Mouse (Mus musculus): Measurements from ENCODE around the gene Isg20. TPM values are rescaled to one million over a fixed set of nuclear protein-coding genes. Genes with fewer than 3 reads are reported as not detected.

Gene Isg20
- total and polyA plus RNA-seq, 3 experiments = 6.9 to 44.2 (median 19.9) TPM

DNA sequence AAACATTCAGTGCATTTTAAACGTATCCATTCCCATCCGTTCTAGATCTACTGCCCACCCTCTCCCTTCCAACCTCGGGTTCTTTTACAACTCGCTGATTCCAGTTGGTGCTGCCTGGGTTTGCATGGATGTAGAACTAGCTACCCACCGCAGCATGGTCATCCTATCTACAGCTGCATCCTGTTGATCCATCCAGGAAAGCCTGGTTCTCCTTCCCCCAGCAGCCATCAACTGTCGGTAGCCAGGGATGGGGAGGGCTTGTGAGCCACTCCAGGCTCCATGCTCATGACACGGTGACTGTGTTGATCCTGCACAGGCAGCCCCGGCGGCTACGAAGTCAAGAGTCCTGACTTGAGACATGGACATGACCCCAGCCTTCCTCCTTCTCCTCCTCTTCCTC, 19.3 kb upstream of the Isg20 start:
- Histone ChIP-seq H3K9ac (ENCODE audit: insufficient read depth, low read depth) (no peak overlapping the region), H3K36me3 (replicated peaks in 1 of 2; ENCODE audit: control insufficient read depth in 1 of 2, insufficient read depth in 1 of 2, low read length in 1 of 2) (peaks cover 6 to 16% of the 10 kb centered on the region in 2 experiments), H3K4me3 (replicated peaks in 1 of 3; ENCODE audit: low read depth in 2 of 3, low read length in 2 of 3, poor library complexity in 1 of 3) (no peak overlapping the region), H3K27ac (ENCODE audit: insufficient read depth, low read depth) (no peak overlapping the region), H3K4me2 (ENCODE audit: insufficient read depth, low read depth, poor library complexity, severe bottlenecking) (no peak overlapping the region), H3K27me3 (replicated peaks) (peaks cover 8% of the 10 kb centered on the region), H3K9me3 (replicated peaks; ENCODE audit: low read length) (no peaks in the 10 kb centered on the region), H3K79me2 (replicated peaks; ENCODE audit: control insufficient read depth, extremely low read depth, insufficient read depth, poor library complexity, severe bottlenecking) (peaks cover 31% of the 10 kb centered on the region), H3K4me1 (ENCODE audit: control insufficient read depth in 1 of 2, insufficient read depth in 2 of 2) (peaks cover 15 to 25% of the 10 kb centered on the region in 2 experiments)
- no peak for TF ChIP-seq RAD21 (IDR thresholded peaks at IDR 0.05; ENCODE audit: low read depth, low read length)
- no peak for TF ChIP-seq MAFK (IDR thresholded peaks at IDR 0.05; ENCODE audit: insufficient replicate concordance, low read length)
- TF ChIP-seq MEF2A (IDR thresholded peaks at IDR 0.05; ENCODE audit: borderline replicate concordance, low read depth, low read length) = no peak
- no peak for TF ChIP-seq USF2 (conservative IDR thresholded peaks at IDR 0.05; ENCODE audit: low read depth, low read length)
- no peak for TF ChIP-seq CTCF (conservative IDR thresholded peaks at IDR 0.05 in 1 of 2, IDR thresholded peaks at IDR 0.05 in 1 of 2; ENCODE audit: low read depth in 2 of 2, low read length in 2 of 2)
- TF ChIP-seq POLR2AphosphoS2 (IDR thresholded peaks at IDR 0.05; ENCODE audit: low read depth, low read length) = no peak
- no peak for TF ChIP-seq UBTF (IDR thresholded peaks at IDR 0.05; ENCODE audit: low read depth, low read length)
- TF ChIP-seq SIN3A (IDR thresholded peaks at IDR 0.05; ENCODE audit: low read length) = no peak
- dilution Hi-C loops (cut with MboI; ENCODE audit: extremely low pct_ligation_motif_present, extremely low pct_unique_long_range_greater_than_20kb, low sequenced_read_pairs) (no loop called here), in situ Hi-C loops (cut with MboI; ENCODE audit: low pct_ligation_motif_present, low pct_unique_long_range_greater_than_20kb, low sequenced_read_pairs) (loop anchor here (5.0 kb wide), 1 partner anchor 102 kb away; no protein-coding TSS in a partner anchor)
- DNase-seq (ENCODE audit: extremely low read depth) = no peak

- Histone ChIP-seq H3K27ac (ENCODE audit: insufficient read depth, low read depth) (no peak overlapping the region), H3K4me3 (replicated peaks in 1 of 3; ENCODE audit: low read depth in 2 of 3, low read length in 2 of 3, poor library complexity in 1 of 3) (peak overlapping the region in 2 of 3 experiments; percentile 38 to 96), H3K9ac (ENCODE audit: insufficient read depth, low read depth) (peak overlapping the region; percentile 46; the same call in 1 of the 2 replicates), H3K4me2 (ENCODE audit: insufficient read depth, low read depth, poor library complexity, severe bottlenecking) (peak overlapping the region; percentile 64), H3K27me3 (replicated peaks) (peaks cover under 1% of the 10 kb centered on the region), H3K4me1 (ENCODE audit: control insufficient read depth in 1 of 2, insufficient read depth in 2 of 2) (peaks cover 15 to 25% of the 10 kb centered on the region in 2 experiments), H3K36me3 (replicated peaks in 1 of 2; ENCODE audit: control insufficient read depth in 1 of 2, insufficient read depth in 1 of 2, low read length in 1 of 2) (peaks cover 6 to 16% of the 10 kb centered on the region in 2 experiments), H3K9me3 (replicated peaks; ENCODE audit: low read length) (no peaks in the 10 kb centered on the region), H3K79me2 (replicated peaks; ENCODE audit: control insufficient read depth, extremely low read depth, insufficient read depth, poor library complexity, severe bottlenecking) (peaks cover 31% of the 10 kb centered on the region)
- no peak for DNase-seq (ENCODE audit: extremely low read depth)
- dilution Hi-C loops (cut with MboI; ENCODE audit: extremely low pct_ligation_motif_present, extremely low pct_unique_long_range_greater_than_20kb, low sequenced_read_pairs) (no loop called here), in situ Hi-C loops (cut with MboI; ENCODE audit: low pct_ligation_motif_present, low pct_unique_long_range_greater_than_20kb, low sequenced_read_pairs) (no loop called here)
- TF ChIP-seq JUND (conservative IDR thresholded peaks at IDR 0.05; ENCODE audit: low read depth, low read length) (0 out of 2 replicates have a peak, but pooled peaks have one; percentile 11), CTCF (conservative IDR thresholded peaks at IDR 0.05 in 1 of 2, IDR thresholded peaks at IDR 0.05 in 1 of 2; ENCODE audit: low read depth in 2 of 2, low read length in 2 of 2) (no peak), ZNF384 (IDR thresholded peaks at IDR 0.05; ENCODE audit: low read depth, low read length) (0 out of 2 replicates have a peak, but pooled peaks have one; percentile 34), MAFK (IDR thresholded peaks at IDR 0.05; ENCODE audit: insufficient replicate concordance, low read length) (0 out of 2 replicates have a peak, but pooled peaks have one; percentile 21), SMC3 (IDR thresholded peaks at IDR 0.05; ENCODE audit: low read depth, low read length) (no peak), JUN (IDR thresholded peaks at IDR 0.05; ENCODE audit: insufficient read depth, low read depth, low read length) (no peak), ZMIZ1 (IDR thresholded peaks at IDR 0.05; ENCODE audit: low read depth, low read length) (no peak), NELFE (IDR thresholded peaks at IDR 0.05; ENCODE audit: low read depth, low read length) (no peak; the same call in 1 of the 2 replicates), USF1 (IDR thresholded peaks at IDR 0.05; ENCODE audit: low read depth, low read length) (no peak), BHLHE40 (IDR thresholded peaks at IDR 0.05; ENCODE audit: low read depth, low read length) (no peak), TCF12 (IDR thresholded peaks at IDR 0.05; ENCODE audit: low read depth, low read length) (no peak), ELF1 (IDR thresholded peaks at IDR 0.05; ENCODE audit: low read depth, low read length) (no peak), MAX (IDR thresholded peaks at IDR 0.05; ENCODE audit: low read length) (no peak), MAZ (IDR thresholded peaks at IDR 0.05; ENCODE audit: low read depth, low read length) (0 out of 2 replicates have a peak, but pooled peaks have one; percentile 20), RAD21 (IDR thresholded peaks at IDR 0.05; ENCODE audit: low read depth, low read length) (no peak)
These were observed 18.1 kb upstream of the Isg20 start for GRCm38 (mm10) chr7:78895021-78895652.

All from CH12.LX (cell line).